Mouse (Mus musculus) heart, embryonic 16.5 days (tissue): ENCODE results near the gene Dnajc27. TPM values are rescaled to one million over a fixed set of nuclear protein-coding genes. Genes with fewer than 3 reads are reported as not detected.

Experiments
- ATAC-seq: fragments of 200-750 bp; cut with Nextera tagmentation; replicated peaks from 2 replicates; pipeline ENCODE4 v1.8.0; 2017; ENCODE audit warnings: moderate number of reproducible peaks; ENCODE audit not compliant: insufficient read depth, low FRiP score; ENCODE audit errors: extremely low read depth
- H3K27ac ChIP-seq: fragments of 300-500 bp; sonication (generic); 2 replicates; pipeline ENCODE4 v1.5.1; 2014; ENCODE audit warnings: mild to moderate bottlenecking, low read length, control low read depth, moderate library complexity
- H3K27me3 ChIP-seq: fragments of 300-500 bp; sonication (generic); 2 replicates; pipeline ENCODE4 v1.6.1; 2014; ENCODE audit warnings: low read length, mixed read lengths; ENCODE audit not compliant: control insufficient read depth, insufficient read depth
- H3K36me3 ChIP-seq: fragments of 300-500 bp; sonication (generic); 2 replicates; pipeline ENCODE4 v1.6.1; 2014; ENCODE audit not compliant: control insufficient read depth, insufficient read depth
- H3K4me1 ChIP-seq: fragments of 300-500 bp; sonication (generic); 2 replicates; pipeline ENCODE4 v1.6.1; 2014; ENCODE audit warnings: low read length, mixed read lengths; ENCODE audit not compliant: control insufficient read depth, insufficient read depth
- H3K4me2 ChIP-seq: fragments of 300-500 bp; sonication (generic); 2 replicates; pipeline ENCODE4 v1.6.1; 2014; ENCODE audit warnings: low read depth, mild to moderate bottlenecking, control low read depth, low read length
- H3K4me3 ChIP-seq: fragments of 300-500 bp; sonication (generic); 2 replicates; pipeline ENCODE4 v1.5.1; 2014; ENCODE audit warnings: mild to moderate bottlenecking, control low read depth, low read length
- H3K9ac ChIP-seq: fragments of 300-500 bp; sonication (generic); 2 replicates; pipeline ENCODE4 v1.6.1; 2014; ENCODE audit warnings: low read length, control low read depth
- H3K9me3 ChIP-seq: fragments of 300-500 bp; sonication (generic); replicated peaks from 2 replicates; pipeline ENCODE4 v1.6.1; 2016; ENCODE audit warnings: low read length; ENCODE audit not compliant: control insufficient read depth
- WGBS: fragments of 180-500 bp; shearing (Covaris S2); extraction: QIAGEN DNeasy Blood & Tissue Kit; methylation state at CpG from one replicate; pipeline ENCODE4 v1.1.7; 2014; 5-methylcytosine and 5-hydroxymethylcytosine counted together
- polyA plus RNA-seq: library from polyadenylated mRNA; unstranded; fragments of >200 nt; fragmentation: Nextera tagmentation; extraction: Ambion mirVana; gene quantifications from 2 replicates; pipeline ENCODE4 v1.2.1, GENCODE M21; 2015

Gene Dnajc27
- polyA plus RNA-seq, 1 experiment from 2014 or later = 8.1 TPM

DNA sequence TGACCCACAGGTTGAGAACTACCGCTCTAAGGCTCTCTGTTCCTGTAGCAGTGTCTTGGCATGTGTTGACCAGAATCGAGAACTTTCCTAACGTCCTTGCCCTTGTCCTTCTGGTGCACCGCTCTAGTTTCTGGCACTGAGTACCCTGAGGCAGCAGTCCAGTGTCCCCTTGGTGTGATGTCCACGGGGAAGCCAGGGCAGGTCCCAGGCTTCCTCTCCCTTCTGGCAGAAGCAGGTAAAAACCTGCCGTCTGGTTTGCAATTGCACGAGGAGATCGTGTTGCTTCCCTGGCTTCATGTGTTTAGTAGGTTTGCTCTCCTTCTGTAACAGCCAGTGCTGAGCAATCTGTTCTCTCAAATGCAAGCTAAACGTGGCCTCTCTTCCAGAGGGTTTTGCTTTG lies 10.7 kb upstream of the Dnajc27 start:
- Histone ChIP-seq H3K4me2 (no peak overlapping the region), H3K36me3 (no peaks in the 10 kb centered on the region), H3K27ac (no peak overlapping the region), H3K9ac (no peak overlapping the region), H3K9me3 (no peaks in the 10 kb centered on the region), H3K4me1 (no peaks in the 10 kb centered on the region; the same call in 1 of the 2 replicates), H3K4me3 (no peak overlapping the region), H3K27me3 (no peaks in the 10 kb centered on the region)
- no peak for ATAC-seq
- WGBS = 81% methylated on average over 9 of the region's 9 CpGs

DNA sequence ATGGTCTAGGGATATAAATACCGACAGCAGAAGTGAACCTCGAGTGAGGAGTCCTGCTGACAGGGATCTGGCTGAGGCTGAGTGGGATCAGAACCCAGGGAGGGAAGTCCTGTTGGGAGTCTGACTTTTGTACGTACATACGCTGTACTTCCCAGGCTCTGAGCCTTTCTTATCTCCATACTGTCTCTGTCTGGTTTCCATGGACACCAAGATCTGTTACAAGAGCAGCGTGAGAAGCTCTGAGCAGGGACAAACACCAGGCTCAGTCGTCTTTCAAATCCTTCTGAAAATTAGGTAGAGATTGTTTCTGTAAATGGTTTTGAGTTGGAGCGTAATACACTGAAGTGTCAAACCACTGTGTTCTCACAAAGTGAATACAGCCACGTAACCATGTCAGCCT lies 7.0 kb upstream of the Dnajc27 start:
- no peak overlapping the region for H3K4me3 ChIP-seq
- H3K4me1 ChIP-seq = no peaks in the 10 kb centered on the region; the same call in 1 of the 2 replicates
- H3K27ac ChIP-seq = no peak overlapping the region
- no peaks in the 10 kb centered on the region for H3K9me3 ChIP-seq
- H3K9ac ChIP-seq = no peak overlapping the region
- H3K4me2 ChIP-seq = no peak overlapping the region
- ATAC-seq = no peak
- H3K27me3 ChIP-seq = no peaks in the 10 kb centered on the region
- WGBS = 39% methylated on average over 8 of the region's 8 CpGs
- H3K36me3 ChIP-seq = no peaks in the 10 kb centered on the region

- Histone ChIP-seq H3K4me3 (no peak overlapping the region), H3K4me2 (no peak overlapping the region), H3K36me3 (no peaks in the 10 kb centered on the region), H3K4me1 (no peaks in the 10 kb centered on the region; the same call in 1 of the 2 replicates), H3K9ac (no peak overlapping the region), H3K9me3 (no peaks in the 10 kb centered on the region), H3K27me3 (no peaks in the 10 kb centered on the region), H3K27ac (no peak overlapping the region)
- ATAC-seq = no peak
Observed at GRCm38 (mm10) chr12:4076383-4076782, 6.0 kb upstream of the Dnajc27 start.

DNA sequence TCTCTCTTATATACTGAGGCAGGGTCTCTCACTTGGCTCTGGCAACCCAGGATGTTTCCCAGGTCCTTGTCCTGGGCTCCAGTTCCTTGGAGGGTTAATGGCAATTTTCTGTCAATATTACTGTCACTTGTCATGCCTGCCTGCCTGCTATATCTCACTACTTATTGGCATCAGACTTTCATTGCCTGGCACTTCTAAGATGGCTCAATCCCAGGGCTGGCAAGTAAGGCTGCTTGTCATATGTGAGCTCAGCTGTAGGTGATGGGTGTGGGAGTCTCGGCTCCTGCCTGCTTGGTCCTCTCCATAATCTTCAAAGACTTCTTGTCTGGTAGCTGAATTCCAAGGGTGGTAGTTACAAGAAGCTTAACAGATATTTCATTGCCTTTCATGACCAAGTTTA lies 4.3 kb upstream of the Dnajc27 start:
- Histone ChIP-seq H3K36me3 (no peaks in the 10 kb centered on the region), H3K4me3 (no peak overlapping the region), H3K27ac (no peak overlapping the region), H3K4me2 (no peak overlapping the region), H3K9ac (no peak overlapping the region), H3K4me1 (peaks cover 3% of the 10 kb centered on the region; the same call in 1 of the 2 replicates), H3K9me3 (no peaks in the 10 kb centered on the region), H3K27me3 (no peaks in the 10 kb centered on the region)
- ATAC-seq = no peak
- 48% methylated on average over 1 of the region's 1 CpGs for WGBS

GRCm38 (mm10) chr12:4080311-4080710 lies 2.1 kb upstream of the Dnajc27 start:
- Histone ChIP-seq H3K4me3 (no peak overlapping the region), H3K27me3 (no peaks in the 10 kb centered on the region), H3K36me3 (no peaks in the 10 kb centered on the region), H3K9me3 (no peaks in the 10 kb centered on the region), H3K9ac (no peak overlapping the region), H3K4me1 (peaks cover 8% of the 10 kb centered on the region), H3K4me2 (no peak overlapping the region), H3K27ac (no peak overlapping the region)
- 0% methylated on average over 2 of the region's 2 CpGs for WGBS
- ATAC-seq = no peak

GRCm38 (mm10) chr12:4083441-4083840 lies 1.1 kb downstream of the Dnajc27 start:
- Histone ChIP-seq H3K4me1 (peaks cover 8% of the 10 kb centered on the region), H3K9ac (peak overlapping the region; percentile 52), H3K4me2 (peak overlapping the region; percentile 87), H3K4me3 (peak overlapping the region; percentile 75), H3K27ac (peak overlapping the region; percentile 48), H3K9me3 (no peaks in the 10 kb centered on the region), H3K27me3 (no peaks in the 10 kb centered on the region), H3K36me3 (peaks cover 5% of the 10 kb centered on the region)
- ATAC-seq = no peak
- 55% methylated on average over 8 of the region's 8 CpGs for WGBS

- H3K27ac ChIP-seq = no peak overlapping the region
- H3K9ac ChIP-seq = no peak overlapping the region
- no peaks in the 10 kb centered on the region for H3K4me1 ChIP-seq
- H3K4me2 ChIP-seq = no peak overlapping the region
- no peaks in the 10 kb centered on the region for H3K27me3 ChIP-seq
- no peak for ATAC-seq
- peaks cover 10% of the 10 kb centered on the region; the same call in 1 of the 2 replicates for H3K36me3 ChIP-seq
- WGBS = 71% methylated on average over 4 of the region's 4 CpGs
- no peaks in the 10 kb centered on the region for H3K9me3 ChIP-seq
- H3K4me3 ChIP-seq = no peak overlapping the region
Observed at GRCm38 (mm10) chr12:4107383-4107782, 25.0 kb downstream of the Dnajc27 start.

DNA sequence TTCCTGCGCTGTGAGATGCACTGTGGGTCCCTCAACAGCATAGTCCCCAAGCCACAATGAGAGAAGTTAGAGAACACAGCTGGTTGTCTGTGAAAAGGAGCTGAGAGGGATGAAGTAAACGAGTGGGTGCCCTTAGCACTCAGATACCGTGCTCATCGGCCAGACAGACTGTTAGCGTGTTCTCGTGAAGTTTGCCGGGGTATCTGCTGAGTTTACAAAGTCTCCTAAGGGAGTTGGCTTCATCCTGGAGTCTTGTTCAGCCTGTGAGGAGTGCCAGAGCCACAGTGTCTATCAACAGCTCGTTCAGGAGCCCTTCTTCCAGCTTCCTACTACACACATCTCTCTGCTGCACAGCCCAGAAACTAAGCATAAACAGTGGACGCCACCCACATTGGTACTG lies 33.7 kb downstream of the Dnajc27 start:
- H3K27ac ChIP-seq = peak overlapping the region; percentile 37
- peaks cover 6% of the 10 kb centered on the region; the same call in 1 of the 2 replicates for H3K4me1 ChIP-seq
- no peak overlapping the region for H3K4me3 ChIP-seq
- no peaks in the 10 kb centered on the region for H3K36me3 ChIP-seq
- WGBS = 34% methylated on average over 9 of the region's 9 CpGs
- H3K9me3 ChIP-seq = no peaks in the 10 kb centered on the region
- H3K9ac ChIP-seq = no peak overlapping the region
- no peak overlapping the region for H3K4me2 ChIP-seq
- ATAC-seq = peak; percentile 41
- no peaks in the 10 kb centered on the region for H3K27me3 ChIP-seq

DNA sequence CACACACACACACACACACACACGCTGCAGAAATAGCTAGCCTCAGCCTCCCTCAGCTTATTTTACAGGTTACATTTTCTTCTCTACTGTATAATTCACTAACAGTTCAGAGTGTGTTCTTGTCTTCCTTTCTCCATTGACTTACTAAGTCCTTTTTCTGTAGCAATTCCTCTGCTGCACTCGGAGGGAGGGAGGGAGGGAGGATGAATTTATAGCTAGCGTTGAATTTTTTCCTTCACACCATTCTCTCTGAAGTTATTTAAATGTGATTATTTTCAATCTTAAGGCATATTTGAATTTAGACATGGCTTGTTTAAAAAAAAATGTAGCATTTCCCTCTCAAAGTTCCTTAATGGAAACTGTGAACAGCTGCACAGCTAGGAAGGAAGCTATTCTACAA lies 34.8 kb downstream of the Dnajc27 start:
- no peaks in the 10 kb centered on the region for H3K36me3 ChIP-seq
- no peak overlapping the region for H3K4me2 ChIP-seq
- no peak for ATAC-seq
- H3K9me3 ChIP-seq = no peaks in the 10 kb centered on the region
- 77% methylated on average over 3 of the region's 3 CpGs for WGBS
- H3K9ac ChIP-seq = no peak overlapping the region
- no peak overlapping the region for H3K27ac ChIP-seq
- H3K4me1 ChIP-seq = peaks cover 6% of the 10 kb centered on the region; the same call in 1 of the 2 replicates
- no peaks in the 10 kb centered on the region for H3K27me3 ChIP-seq
- H3K4me3 ChIP-seq = no peak overlapping the region
